Mouse (Mus musculus) CH12.LX (cell line): ENCODE results near the gene Chid1. TPM values are rescaled to one million over a fixed set of nuclear protein-coding genes. Genes with fewer than 3 reads are reported as not detected.

ENCODE experiments used
- DNase-seq: peaks from one replicate; pipeline ENCODE4 v3.0.0-alpha.2; 2013; ENCODE audit errors: extremely low read depth
- H3K27ac ChIP-seq: 2 replicates; pipeline ENCODE4 v1.5.1; 2012; ENCODE audit warnings: low read depth, mild to moderate bottlenecking, control low read depth, moderate library complexity; ENCODE audit not compliant: insufficient read depth
- H3K27me3 ChIP-seq: replicated peaks from 2 replicates; pipeline ENCODE3; 2012; ENCODE audit warnings: inconsistent platforms
- H3K36me3 ChIP-seq, 2 experiments: replicated peaks in 1 of 2; 2 replicates each; pipeline versions ENCODE3 to v1.6.1; 2012; ENCODE audit warnings: inconsistent platforms in 1 of 2, low read length in 1 of 2, mild to moderate bottlenecking in 1 of 2, mixed read lengths in 1 of 2, moderate library complexity in 1 of 2; ENCODE audit not compliant: control insufficient read depth in 1 of 2, insufficient read depth in 1 of 2
- H3K4me1 ChIP-seq, 2 experiments: 2 replicates each; pipeline ENCODE4 v1.6.1; 2012; ENCODE audit warnings: inconsistent platforms in 1 of 2, moderate library complexity in 1 of 2; ENCODE audit not compliant: insufficient read depth in 2 of 2, control insufficient read depth in 1 of 2
- H3K4me2 ChIP-seq: 2 replicates; pipeline ENCODE4 v1.6.1; 2012; ENCODE audit warnings: low read depth, mild to moderate bottlenecking, control low read depth; ENCODE audit not compliant: poor library complexity, insufficient read depth, severe bottlenecking
- H3K4me3 ChIP-seq, 3 experiments: fragments of 150-350 bp in 1 of 3; sonication (generic) in 1 of 3; replicated peaks in 1 of 3; 2 replicates each; pipeline versions ENCODE3 to v1.5.1; 2011 to 2012; ENCODE audit warnings: low read depth in 2 of 3, low read length in 2 of 3, mild to moderate bottlenecking in 2 of 3, moderate library complexity in 2 of 3, control low read depth in 1 of 3, improper control_type of control experiment in 1 of 3, inconsistent platforms in 1 of 3, mixed read lengths in 1 of 3; ENCODE audit not compliant: poor library complexity in 1 of 3
- H3K79me2 ChIP-seq: replicated peaks from 2 replicates; pipeline ENCODE4 v1.6.1; 2012; ENCODE audit warnings: mild to moderate bottlenecking, moderate library complexity; ENCODE audit not compliant: control insufficient read depth, poor library complexity, insufficient read depth, severe bottlenecking; ENCODE audit errors: extremely low read depth
- H3K9ac ChIP-seq: 2 replicates; pipeline ENCODE4 v1.6.1; 2012; ENCODE audit warnings: low read depth, mild to moderate bottlenecking, control low read depth, moderate library complexity; ENCODE audit not compliant: insufficient read depth
- H3K9me3 ChIP-seq: replicated peaks from 2 replicates; pipeline ENCODE3; 2012; ENCODE audit warnings: low read length, inconsistent platforms, mixed read lengths
- BHLHE40 ChIP-seq: IDR thresholded peaks from 2 replicates; pipeline ENCODE4 v1.6.1; 2011; ENCODE audit warnings: mild to moderate bottlenecking, low read depth, low read length, improper control_type of control experiment
- CHD1 ChIP-seq: IDR thresholded peaks from 2 replicates; pipeline ENCODE4 v1.6.1; 2012; ENCODE audit warnings: low read depth, low read length, improper control_type of control experiment, inconsistent platforms
- CTCF ChIP-seq, 2 experiments: IDR thresholded peaks in 1 of 2; conservative IDR thresholded peaks in 1 of 2; 2 replicates each; pipeline ENCODE4 v1.5.1; 2011 to 2012; ENCODE audit warnings: low read depth in 2 of 2, low read length in 2 of 2, improper control_type of control experiment in 1 of 2, inconsistent platforms in 1 of 2, mild to moderate bottlenecking in 1 of 2, moderate library complexity in 1 of 2
- ELF1 ChIP-seq: IDR thresholded peaks from 2 replicates; pipeline ENCODE4 v1.6.1; 2014; ENCODE audit warnings: low read depth, mild to moderate bottlenecking, inconsistent platforms, low read length, improper control_type of control experiment
- ETS1 ChIP-seq: conservative IDR thresholded peaks from 2 replicates; pipeline ENCODE4 v1.6.1; 2012; ENCODE audit warnings: low read depth, mild to moderate bottlenecking, inconsistent platforms, low read length, improper control_type of control experiment, moderate library complexity
- GABPA ChIP-seq: IDR thresholded peaks from 2 replicates; pipeline ENCODE4 v1.6.1; 2012; ENCODE audit warnings: low read depth, low read length, improper control_type of control experiment, inconsistent platforms; ENCODE audit not compliant: insufficient replicate concordance
- IRF4 ChIP-seq: IDR thresholded peaks from 2 replicates; pipeline ENCODE4 v1.6.1; 2014; ENCODE audit warnings: low read depth, mild to moderate bottlenecking, inconsistent platforms, low read length, improper control_type of control experiment
- JUN ChIP-seq: IDR thresholded peaks from 2 replicates; pipeline ENCODE4 v1.6.1; 2011; ENCODE audit warnings: low read depth, mild to moderate bottlenecking, low read length, improper control_type of control experiment, moderate library complexity; ENCODE audit not compliant: insufficient read depth
- MEF2A ChIP-seq: IDR thresholded peaks from 2 replicates; pipeline ENCODE4 v1.6.1; 2014; ENCODE audit warnings: low read depth, mild to moderate bottlenecking, inconsistent platforms, low read length, improper control_type of control experiment, borderline replicate concordance
- MYC ChIP-seq: IDR thresholded peaks from 2 replicates; pipeline ENCODE4 v1.6.1; 2011; ENCODE audit warnings: low read depth, mild to moderate bottlenecking, improper control_type of control experiment, low read length
- NRF1 ChIP-seq: IDR thresholded peaks from 2 replicates; pipeline ENCODE4 v1.6.1; 2014; ENCODE audit warnings: low read depth, mild to moderate bottlenecking, inconsistent platforms, low read length, improper control_type of control experiment, moderate library complexity
- POLR2AphosphoS2 ChIP-seq: IDR thresholded peaks from 2 replicates; pipeline ENCODE4 v1.6.1; 2011; ENCODE audit warnings: low read depth, low read length, improper control_type of control experiment
- RAD21 ChIP-seq: IDR thresholded peaks from 2 replicates; pipeline ENCODE4 v1.6.1; 2011; ENCODE audit warnings: low read depth, mild to moderate bottlenecking, low read length, improper control_type of control experiment, moderate library complexity
- RCOR1 ChIP-seq: conservative IDR thresholded peaks from 2 replicates; pipeline ENCODE4 v1.6.1; 2012; ENCODE audit warnings: low read depth, mild to moderate bottlenecking, inconsistent platforms, low read length, improper control_type of control experiment
- SMC3 ChIP-seq: IDR thresholded peaks from 2 replicates; pipeline ENCODE4 v1.6.1; 2011; ENCODE audit warnings: low read depth, low read length, improper control_type of control experiment
- TCF12 ChIP-seq: IDR thresholded peaks from 2 replicates; pipeline ENCODE4 v1.6.1; 2014; ENCODE audit warnings: low read depth, mild to moderate bottlenecking, inconsistent platforms, low read length, improper control_type of control experiment
- UBTF ChIP-seq: IDR thresholded peaks from 2 replicates; pipeline ENCODE4 v1.6.1; 2012; ENCODE audit warnings: low read depth, mild to moderate bottlenecking, inconsistent platforms, low read length, improper control_type of control experiment, moderate library complexity
- USF1 ChIP-seq: IDR thresholded peaks from 2 replicates; pipeline ENCODE4 v1.6.1; 2014; ENCODE audit warnings: low read depth, mild to moderate bottlenecking, inconsistent platforms, low read length, improper control_type of control experiment
- ZC3H11A ChIP-seq: IDR thresholded peaks from 2 replicates; pipeline ENCODE4 v1.6.1; 2012; ENCODE audit warnings: low read depth, mild to moderate bottlenecking, inconsistent platforms, low read length, improper control_type of control experiment
- ZKSCAN1 ChIP-seq: IDR thresholded peaks from 2 replicates; pipeline ENCODE4 v1.6.1; 2012; ENCODE audit warnings: low read depth, inconsistent platforms, low read length, improper control_type of control experiment, borderline replicate concordance
- ZNF384 ChIP-seq: IDR thresholded peaks from 2 replicates; pipeline ENCODE4 v1.6.1; 2012; ENCODE audit warnings: low read depth, low read length, improper control_type of control experiment, inconsistent platforms
- dilution Hi-C: fragments of 300-500 bp; cut with MboI; formaldehyde crosslinking; loops from 2 replicates; pipeline ENCODE4 v1.14.3; 2020; ENCODE audit warnings: low sequenced_read_pairs; ENCODE audit not compliant: extremely low pct_unique_long_range_greater_than_20kb, extremely low pct_ligation_motif_present
- in situ Hi-C: fragments of 300-500 bp; cut with MboI; formaldehyde crosslinking; loops from 3 replicates; pipeline ENCODE4 v1.14.3; 2019; ENCODE audit warnings: low sequenced_read_pairs, low pct_ligation_motif_present, low pct_unique_long_range_greater_than_20kb, mixed read lengths
- polyA plus RNA-seq: library from polyadenylated mRNA; unstranded; fragments of >175 nt; gene quantifications from 2 replicates; pipeline ENCODE4 v1.2.1, GENCODE M21; 2012; ENCODE audit warnings: low read depth; ENCODE audit not compliant: insufficient read length
- total RNA-seq, 2 experiments: library from RNA; depleted of rRNA; stranded (reverse); fragments of 300-350 nt in 1 of 2; fragments of >200 nt in 1 of 2; gene quantifications; 2 replicates each; pipeline ENCODE4 v1.2.3; 2012 to 2014

Gene Chid1
- total and polyA plus RNA-seq, 3 experiments: 27.0 to 50.5 (median 42.3) TPM

DNA sequence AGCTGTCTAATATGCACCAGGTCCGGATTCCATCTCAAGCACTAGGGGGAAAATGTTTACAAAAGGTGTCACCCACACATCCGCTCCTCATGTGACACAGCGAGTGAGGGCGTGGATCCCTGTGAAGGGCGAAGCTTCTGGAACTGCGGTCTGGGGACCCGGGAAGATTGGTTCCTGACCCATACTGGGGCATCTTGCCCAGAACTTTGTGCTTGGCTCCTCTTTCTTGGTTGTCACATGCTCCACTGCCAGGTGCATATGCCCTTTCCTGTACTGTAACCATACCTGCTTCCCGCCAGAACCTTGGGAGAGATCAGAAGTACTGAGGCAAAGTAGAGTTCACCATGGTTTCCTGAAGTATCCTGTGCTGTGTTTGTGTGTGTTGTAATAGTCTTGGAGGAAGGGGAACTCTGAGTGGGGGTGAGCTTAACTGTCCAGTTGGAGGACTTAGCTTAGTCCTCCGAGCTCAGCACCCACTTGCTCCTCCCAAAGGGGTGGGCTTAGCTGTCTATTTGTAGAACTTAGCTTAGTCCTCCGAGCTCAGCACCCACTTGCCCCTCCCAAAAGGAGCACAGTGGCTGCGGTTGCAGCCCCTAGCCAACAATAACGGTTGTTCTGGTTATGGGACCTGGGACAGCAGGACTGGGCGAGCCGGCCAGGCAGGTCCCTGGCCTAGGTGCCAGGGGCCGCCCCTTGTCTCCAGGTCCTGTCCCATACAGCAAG lies 79.1 kb downstream of the Chid1 start, which contains the start of gene Cracr2b:
Gene Cracr2b (plus strand): TSS at position 704 of the 723 bp plus-strand sequence.
- in situ Hi-C loops (no loop called here), dilution Hi-C loops (no loop called here)
- DNase-seq: no peak
- H3K27ac ChIP-seq: no peak within 1 kb of the TSS
- no peaks in the 10 kb centered on the region for H3K79me2 ChIP-seq
- H3K4me3 ChIP-seq: no peak within 1 kb of the TSS
- no peak within 1 kb of the TSS for H3K9ac ChIP-seq
- H3K27me3 ChIP-seq: no peaks in the 10 kb centered on the region
- peaks cover 6 to 26% of the 10 kb centered on the region in 2 experiments; a peak in 3 of 4 replicates for H3K4me1 ChIP-seq
- peaks cover 22 to 43% of the 10 kb centered on the region in 2 experiments for H3K36me3 ChIP-seq
- TF ChIP-seq BHLHE40 (no peak), IRF4 (no peak), ZC3H11A (no peak), CTCF (conservative IDR thresholded peaks at IDR 0.05 in 1 of 2, IDR thresholded peaks at IDR 0.05 in 1 of 2; ENCODE audit: low read depth in 2 of 2, low read length in 2 of 2) (no peak), JUN (no peak), GABPA (no peak), USF1 (no peak), TCF12 (no peak), ETS1 (no peak), CHD1 (no peak), RCOR1 (no peak), ZNF384 (no peak), ELF1 (no peak)
- H3K4me2 ChIP-seq: no peak within 1 kb of the TSS
- H3K9me3 ChIP-seq: no peaks in the 10 kb centered on the region

DNA sequence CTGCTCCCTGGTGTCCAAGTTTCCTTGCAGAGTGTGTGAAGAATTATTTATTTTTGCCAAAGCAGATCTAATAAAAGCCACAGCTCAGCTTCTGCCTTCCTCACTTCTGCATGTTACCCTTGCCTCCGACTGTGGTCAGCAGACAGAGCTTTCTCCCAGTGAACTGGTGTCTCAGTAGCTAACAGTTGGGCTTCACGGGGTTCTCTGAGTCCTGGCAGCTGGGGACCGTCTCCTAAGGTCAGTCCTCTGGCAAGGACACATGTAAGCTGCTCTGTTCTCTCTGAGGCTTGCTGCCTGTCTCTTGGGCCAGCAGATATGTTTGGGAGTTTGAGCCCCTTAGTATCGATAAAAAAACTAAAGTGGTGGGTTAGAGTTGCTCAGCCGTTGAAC lies 79.7 kb downstream of the Chid1 start:
- dilution Hi-C loops (no loop called here), in situ Hi-C loops (no loop called here)
- no peak for DNase-seq
- H3K9ac ChIP-seq: no peak overlapping the region
- H3K79me2 ChIP-seq: no peaks in the 10 kb centered on the region
- H3K9me3 ChIP-seq: no peaks in the 10 kb centered on the region
- peaks cover 6 to 26% of the 10 kb centered on the region in 2 experiments; a peak in 3 of 4 replicates for H3K4me1 ChIP-seq
- H3K27ac ChIP-seq: no peak overlapping the region
- no peak for TF ChIP-seq BHLHE40
- peaks cover 22 to 43% of the 10 kb centered on the region in 2 experiments for H3K36me3 ChIP-seq
- no peaks in the 10 kb centered on the region for H3K27me3 ChIP-seq
- no peak overlapping the region for H3K4me2 ChIP-seq
- H3K4me3 ChIP-seq: no peak overlapping the region

DNA sequence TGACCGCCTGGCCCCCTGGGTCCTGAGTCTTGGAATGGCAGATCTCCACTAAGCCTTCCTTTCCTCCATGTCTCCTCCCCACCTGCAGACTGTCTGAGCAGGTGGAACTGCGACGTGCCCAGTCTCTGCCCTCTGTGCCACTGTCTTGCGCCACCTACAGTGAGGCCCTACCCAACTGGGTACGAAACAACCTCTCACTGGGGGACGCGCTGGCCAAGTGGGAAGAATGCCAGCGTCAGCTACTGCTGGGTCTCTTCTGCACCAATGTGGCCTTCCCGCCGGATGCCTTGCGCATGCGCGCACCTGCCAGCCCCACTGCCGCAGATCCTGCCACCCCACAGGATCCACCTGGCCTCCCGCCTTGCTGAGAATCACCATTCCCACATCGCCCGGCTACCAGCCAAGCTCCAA lies 80.4 kb downstream of the Chid1 start:
- no peak overlapping the region for H3K9ac ChIP-seq
- H3K4me1 ChIP-seq: peaks cover 10 to 27% of the 10 kb centered on the region in 2 experiments
- no peaks in the 10 kb centered on the region for H3K79me2 ChIP-seq
- in situ Hi-C loops (no loop called here), dilution Hi-C loops (no loop called here)
- no peak for TF ChIP-seq ETS1
- no peak for TF ChIP-seq MYC
- TF ChIP-seq TCF12: no peak
- TF ChIP-seq UBTF: no peak
- no peak for TF ChIP-seq MEF2A
- TF ChIP-seq ZKSCAN1: no peak
- no peak for TF ChIP-seq SMC3
- no peak for TF ChIP-seq NRF1
- TF ChIP-seq POLR2AphosphoS2: no peak
- TF ChIP-seq CHD1: no peak
- TF ChIP-seq RAD21: no peak
- no peak overlapping the region for H3K4me3 ChIP-seq
- H3K27ac ChIP-seq: no peak overlapping the region
- peaks cover 22 to 43% of the 10 kb centered on the region in 2 experiments for H3K36me3 ChIP-seq
- DNase-seq: no peak
- no peak overlapping the region for H3K4me2 ChIP-seq
- H3K27me3 ChIP-seq: no peaks in the 10 kb centered on the region
- H3K9me3 ChIP-seq: no peaks in the 10 kb centered on the region
